Mouse (Mus musculus): ENCODE measurements around the gene G6pc3. TPM values are rescaled to one million over a fixed set of nuclear protein-coding genes. Genes with fewer than 3 reads are reported as not detected.

G6pc3 gene
- polyA plus RNA-seq, 1 experiment from 2014 or later: 40.4 TPM

DNA sequence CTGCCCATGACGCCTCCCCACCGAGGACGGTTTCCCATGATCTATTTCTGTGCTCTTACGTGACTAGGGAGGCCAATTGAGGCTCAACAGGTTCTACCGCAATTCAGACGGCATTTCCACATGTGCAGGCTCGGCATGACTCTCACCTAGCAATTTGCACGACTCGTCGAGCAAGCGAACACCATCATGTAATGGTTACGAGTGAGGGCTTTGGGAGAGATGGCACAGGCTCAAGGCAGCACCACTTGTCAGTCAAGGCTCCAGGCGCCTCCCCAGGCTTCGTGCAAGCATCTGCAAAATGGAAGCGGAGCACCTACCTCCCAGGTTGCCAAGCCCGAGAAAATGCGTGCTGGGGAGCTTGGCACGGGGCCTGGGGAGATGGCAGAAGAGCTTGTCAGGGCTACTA lies 22.5 kb downstream of the G6pc3 start:
- no peaks in the 10 kb centered on the region for H3K9me3 ChIP-seq
- no peak overlapping the region for H3K27ac ChIP-seq (replicated peaks)
- H3K4me3 ChIP-seq: no peak overlapping the region
- H3K4me1 ChIP-seq (replicated peaks): peaks cover 81% of the 10 kb centered on the region
- WGBS: 51% methylated on average over 18 of the region's 18 CpGs
- H3K27me3 ChIP-seq: no peaks in the 10 kb centered on the region
- no peaks in the 10 kb centered on the region for H3K36me3 ChIP-seq
- H3K4me2 ChIP-seq: no peak overlapping the region
- H3K9ac ChIP-seq: no peak overlapping the region
- ATAC-seq (ENCODE audit: low FRiP score, low read depth): no peak

- no peak overlapping the region for H3K4me3 ChIP-seq
- H3K4me2 ChIP-seq: no peak overlapping the region
- H3K9ac ChIP-seq: no peak overlapping the region
- ATAC-seq (ENCODE audit: low FRiP score, low read depth): no peak
- 37% methylated on average over 10 of the region's 10 CpGs for WGBS
- no peaks in the 10 kb centered on the region for H3K9me3 ChIP-seq
- H3K4me1 ChIP-seq (replicated peaks): peaks cover 86% of the 10 kb centered on the region
- no peaks in the 10 kb centered on the region for H3K36me3 ChIP-seq
- H3K27me3 ChIP-seq: no peaks in the 10 kb centered on the region
- H3K27ac ChIP-seq (replicated peaks): no peak overlapping the region
Measured at GRCm38 (mm10) chr11:102214430-102215156, 25.2 kb downstream of the G6pc3 start.

DNA sequence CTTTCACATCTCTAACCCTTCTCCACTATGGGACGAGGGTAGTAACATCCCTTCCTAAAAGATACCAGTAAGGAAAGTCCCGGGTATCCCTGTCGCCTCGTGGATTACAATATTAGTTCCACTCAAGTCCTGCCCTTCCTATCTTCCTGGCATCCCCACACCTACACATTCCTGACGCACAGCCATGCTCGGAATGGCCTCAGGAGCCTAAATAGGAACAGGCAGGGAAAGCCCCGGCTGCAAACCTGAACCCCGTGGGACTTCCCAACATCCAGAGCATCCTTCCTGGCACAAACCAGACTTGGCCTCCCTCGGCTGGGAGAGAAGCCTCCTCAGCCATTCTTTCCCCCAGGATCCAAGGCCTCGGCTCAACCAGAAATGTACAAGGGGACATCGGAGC lies 26.1 kb downstream of the G6pc3 start:
- Histone ChIP-seq H3K9ac (no peak overlapping the region), H3K4me1 (replicated peaks) (peaks cover 85% of the 10 kb centered on the region), H3K9me3 (no peaks in the 10 kb centered on the region), H3K4me3 (no peak overlapping the region), H3K27ac (replicated peaks) (no peak overlapping the region), H3K27me3 (no peaks in the 10 kb centered on the region), H3K36me3 (no peaks in the 10 kb centered on the region), H3K4me2 (no peak overlapping the region)
- no peak for ATAC-seq (ENCODE audit: low FRiP score, low read depth)
- 77% methylated on average over 11 of the region's 11 CpGs for WGBS

GRCm38 (mm10) chr11:102216056-102216885 lies 26.9 kb downstream of the G6pc3 start:
- H3K9ac ChIP-seq: no peak overlapping the region
- H3K27me3 ChIP-seq: no peaks in the 10 kb centered on the region
- H3K4me3 ChIP-seq: no peak overlapping the region
- H3K36me3 ChIP-seq: no peaks in the 10 kb centered on the region
- no peak overlapping the region for H3K4me2 ChIP-seq
- ATAC-seq (ENCODE audit: low FRiP score, low read depth): no peak
- no peaks in the 10 kb centered on the region for H3K9me3 ChIP-seq
- H3K4me1 ChIP-seq (replicated peaks): peaks cover 81% of the 10 kb centered on the region
- WGBS: 49% methylated on average over 12 of the region's 12 CpGs
- H3K27ac ChIP-seq (replicated peaks): peak overlapping the region; percentile 27; the same call in 1 of the 2 replicates

GRCm38 (mm10) chr11:102216886-102217240 lies 27.4 kb downstream of the G6pc3 start:
- ATAC-seq (ENCODE audit: low FRiP score, low read depth): no peak
- H3K9ac ChIP-seq: no peak overlapping the region
- no peaks in the 10 kb centered on the region for H3K27me3 ChIP-seq
- no peaks in the 10 kb centered on the region for H3K9me3 ChIP-seq
- 61% methylated on average over 5 of the region's 5 CpGs for WGBS
- no peak overlapping the region for H3K4me2 ChIP-seq
- peaks cover 75% of the 10 kb centered on the region for H3K4me1 ChIP-seq (replicated peaks)
- H3K27ac ChIP-seq (replicated peaks): no peak overlapping the region
- no peak overlapping the region for H3K4me3 ChIP-seq
- H3K36me3 ChIP-seq: no peaks in the 10 kb centered on the region

DNA sequence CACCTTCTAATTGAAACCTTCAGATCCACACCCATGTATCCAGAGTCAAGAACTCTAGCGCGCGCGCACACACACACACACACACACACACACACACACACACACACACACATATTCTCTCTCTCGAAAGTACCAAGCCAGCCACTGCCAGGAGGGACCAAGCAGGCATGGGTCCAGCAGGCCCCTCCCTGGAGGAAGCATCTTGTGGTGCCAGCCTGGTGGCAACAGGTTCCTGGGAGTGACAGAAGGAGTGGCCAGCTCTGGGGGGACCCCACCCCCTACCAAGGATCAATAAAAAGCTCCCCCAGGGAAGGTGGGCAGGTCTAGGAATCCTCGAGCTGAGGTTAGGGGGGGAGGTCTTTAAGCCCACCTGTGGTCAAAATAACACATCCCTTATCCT lies 28.0 kb downstream of the G6pc3 start:
- Histone ChIP-seq H3K9ac (no peak overlapping the region), H3K4me1 (replicated peaks) (peaks cover 70% of the 10 kb centered on the region), H3K4me2 (peak overlapping the region; percentile 55; the same call in 1 of the 2 replicates), H3K27me3 (no peaks in the 10 kb centered on the region), H3K4me3 (no peak overlapping the region), H3K36me3 (no peaks in the 10 kb centered on the region), H3K9me3 (no peaks in the 10 kb centered on the region), H3K27ac (replicated peaks) (no peak overlapping the region)
- WGBS: 70% methylated on average over 6 of the region's 6 CpGs
- ATAC-seq (ENCODE audit: low FRiP score, low read depth): no peak

- ATAC-seq (ENCODE audit: low FRiP score, low read depth): no peak
- Histone ChIP-seq H3K9me3 (no peaks in the 10 kb centered on the region), H3K4me3 (peak overlapping the region; percentile 23; the same call in 1 of the 2 replicates), H3K4me2 (peak overlapping the region; percentile 55), H3K27ac (replicated peaks) (peak overlapping the region; percentile 76), H3K9ac (peak overlapping the region; percentile 29; the same call in 1 of the 2 replicates), H3K27me3 (no peaks in the 10 kb centered on the region), H3K4me1 (replicated peaks) (peaks cover 70% of the 10 kb centered on the region), H3K36me3 (no peaks in the 10 kb centered on the region)
- 76% methylated on average over 7 of the region's 7 CpGs for WGBS
Measured at GRCm38 (mm10) chr11:102217876-102218430, 28.5 kb downstream of the G6pc3 start.

- H3K4me1 ChIP-seq (replicated peaks): peaks cover 68% of the 10 kb centered on the region
Measured at GRCm38 (mm10) chr11:102218783-102219182, 29.4 kb downstream of the G6pc3 start.

DNA sequence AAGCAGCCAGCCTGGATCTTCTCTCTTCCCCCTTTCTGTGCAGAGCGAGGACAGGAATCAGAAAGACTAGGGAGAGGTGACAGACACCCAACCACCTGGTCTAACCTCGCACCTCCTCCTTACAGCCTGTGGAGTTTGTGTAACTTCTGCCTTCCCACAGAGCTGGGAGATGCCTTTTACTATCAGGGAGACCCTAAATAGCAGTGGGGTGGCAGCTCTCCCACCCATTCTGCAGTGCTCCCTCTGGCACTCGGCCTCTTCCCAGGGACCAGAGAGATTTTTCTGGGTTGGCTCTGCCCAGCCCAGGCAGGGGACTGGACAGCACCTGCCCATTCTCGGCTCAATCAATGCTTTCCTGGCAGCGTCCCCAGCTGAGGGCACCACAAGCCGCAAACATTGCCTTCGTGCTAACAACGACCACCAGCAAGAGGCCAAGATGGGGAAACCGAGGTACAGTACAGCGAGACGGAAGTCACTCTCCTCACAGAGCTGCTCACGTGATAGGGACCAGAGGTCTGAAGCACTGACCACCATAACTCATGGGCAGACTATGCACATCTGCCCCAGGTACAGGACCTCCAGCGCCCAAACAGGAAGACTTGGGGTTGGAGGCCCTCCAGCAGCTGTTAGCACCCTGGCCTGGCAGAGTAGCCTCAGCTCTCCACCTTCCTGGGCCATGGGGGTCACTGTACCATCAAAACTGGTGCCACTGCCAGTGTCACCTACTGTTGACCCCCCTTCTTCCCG lies 30.0 kb downstream of the G6pc3 start:
- H3K9ac ChIP-seq: no peak overlapping the region
- H3K9me3 ChIP-seq: no peaks in the 10 kb centered on the region
- 63% methylated on average over 14 of the region's 14 CpGs for WGBS
- H3K36me3 ChIP-seq: no peaks in the 10 kb centered on the region
- H3K4me2 ChIP-seq: peak overlapping the region; percentile 55
- peaks cover 68% of the 10 kb centered on the region for H3K4me1 ChIP-seq (replicated peaks)
- no peaks in the 10 kb centered on the region for H3K27me3 ChIP-seq
- ATAC-seq (ENCODE audit: low FRiP score, low read depth): no peak
- peak overlapping the region; percentile 76 for H3K27ac ChIP-seq (replicated peaks)
- H3K4me3 ChIP-seq: no peak overlapping the region

More at GRCm38 (mm10) chr11:102218783-102219182, 29.4 kb downstream of the G6pc3 start:
- Histone ChIP-seq H3K36me3 (no peaks in the 10 kb centered on the region), H3K27me3 (no peaks in the 10 kb centered on the region), H3K27ac (replicated peaks) (peak overlapping the region; percentile 76), H3K9ac (peak overlapping the region; percentile 29; the same call in 1 of the 2 replicates), H3K4me3 (peak overlapping the region; percentile 23), H3K9me3 (no peaks in the 10 kb centered on the region), H3K4me2 (peak overlapping the region; percentile 55)
- WGBS: 0% methylated on average over 9 of the region's 10 CpGs
- peak; percentile 79 for ATAC-seq (ENCODE audit: low FRiP score, low read depth)

DNA sequence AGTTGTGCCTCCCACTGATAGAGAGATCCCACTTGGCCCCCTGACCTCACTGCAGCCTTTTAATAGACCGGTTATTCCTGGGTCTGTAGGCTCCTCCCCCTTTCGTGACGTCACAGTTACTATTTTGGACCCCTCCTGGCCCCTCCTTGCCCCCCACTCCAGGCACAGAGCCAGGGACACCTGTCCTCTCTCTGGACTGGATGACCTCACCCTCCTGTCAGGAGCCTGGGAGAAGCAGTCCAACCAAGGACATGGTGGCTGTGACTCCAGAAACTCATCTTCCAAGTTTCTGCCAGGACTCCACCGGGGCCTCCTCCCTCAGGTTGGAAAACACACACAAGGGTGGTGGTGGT lies 30.6 kb downstream of the G6pc3 start:
- Histone ChIP-seq H3K36me3 (no peaks in the 10 kb centered on the region), H3K4me2 (no peak overlapping the region), H3K9ac (no peak overlapping the region), H3K9me3 (no peaks in the 10 kb centered on the region), H3K27me3 (no peaks in the 10 kb centered on the region), H3K4me3 (no peak overlapping the region), H3K4me1 (replicated peaks) (peaks cover 68% of the 10 kb centered on the region), H3K27ac (replicated peaks) (no peak overlapping the region)
- 75% methylated on average over 4 of the region's 4 CpGs for WGBS
- no peak for ATAC-seq (ENCODE audit: low FRiP score, low read depth)

GRCm38 (mm10) chr11:102220451-102220850 lies 31.0 kb downstream of the G6pc3 start:
- no peak overlapping the region for H3K4me2 ChIP-seq
- H3K4me3 ChIP-seq: no peak overlapping the region
- H3K4me1 ChIP-seq (replicated peaks): peaks cover 68% of the 10 kb centered on the region
- no peaks in the 10 kb centered on the region for H3K27me3 ChIP-seq
- no peaks in the 10 kb centered on the region for H3K36me3 ChIP-seq
- H3K9ac ChIP-seq: no peak overlapping the region
- H3K9me3 ChIP-seq: no peaks in the 10 kb centered on the region
- H3K27ac ChIP-seq (replicated peaks): no peak overlapping the region
- 67% methylated on average over 6 of the region's 6 CpGs for WGBS
- ATAC-seq (ENCODE audit: low FRiP score, low read depth): no peak
